2 mouse cellular contexts compared by ENCODE assay signal in the genomic region with DNA sequence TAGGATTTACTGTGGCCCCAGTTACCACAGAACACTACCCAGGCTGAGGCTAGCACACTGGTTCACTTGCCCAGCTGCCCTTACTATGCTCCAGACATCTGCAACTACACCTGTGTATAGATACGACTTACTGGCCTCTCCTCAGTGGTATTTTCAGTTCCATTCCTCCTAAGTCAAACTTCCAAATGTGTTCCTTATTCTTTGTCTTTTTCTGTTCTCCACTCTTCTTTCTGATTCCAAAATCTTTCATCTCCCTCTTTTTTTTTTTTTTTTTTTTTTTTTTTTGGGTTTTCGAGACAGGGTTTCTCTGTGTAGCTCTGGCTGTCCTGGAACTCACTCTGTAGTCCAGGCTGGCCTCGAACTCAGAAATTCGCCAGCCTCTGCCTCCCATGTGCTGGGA. TPM values are rescaled to one million over a fixed set of nuclear protein-coding genes. Genes with fewer than 3 reads are reported as not detected.
"Had no signal": no experiment of that assay in that cellular context is flagged by ENCODE, and none has a peak within 500 bp of the region (broad histone marks: within the 10 kb centered on the region; RNA-seq: fewer than 3 reads in every experiment).

No protein-coding gene starts in this region.

RNA-seq across cellular contexts. Expression of a gene that starts 37.3 kb away (rescaled TPM):
- total RNA-seq: neutrophil, adult 5-6 weeks had no signal
- polyA plus RNA-seq: thymus, postnatal 0 days had no signal
